Mouse (Mus musculus) neural tube, embryonic 12.5 days (tissue): ENCODE measurements around the gene Ctla4. TPM values are rescaled to one million over a fixed set of nuclear protein-coding genes. Genes with fewer than 3 reads are reported as not detected.

Experiments used
- ATAC-seq: fragments of 200-750 bp; cut with Nextera tagmentation; 2 replicates; pipeline ENCODE4 v1.8.0; 2017; ENCODE audit warnings: low read depth, mild to moderate bottlenecking, moderate TSS enrichment, moderate library complexity; ENCODE audit not compliant: low FRiP score
- H3K27ac ChIP-seq: fragments of 300-500 bp; sonication (generic); 2 replicates; pipeline ENCODE4 v1.5.1; 2016
- H3K27me3 ChIP-seq: fragments of 300-500 bp; sonication (generic); replicated peaks from 2 replicates; pipeline ENCODE4 v1.6.1; 2016; ENCODE audit warnings: mild to moderate bottlenecking
- H3K36me3 ChIP-seq: fragments of 300-500 bp; sonication (generic); 2 replicates; pipeline ENCODE4 v1.6.1; 2016; ENCODE audit warnings: mild to moderate bottlenecking
- H3K4me1 ChIP-seq: fragments of 300-500 bp; sonication (generic); 2 replicates; pipeline ENCODE4 v1.6.1; 2016
- H3K4me2 ChIP-seq: fragments of 300-500 bp; sonication (generic); replicated peaks from 2 replicates; pipeline ENCODE4 v1.6.1; 2016; ENCODE audit warnings: mild to moderate bottlenecking
- H3K4me3 ChIP-seq: fragments of 300-500 bp; sonication (generic); 2 replicates; pipeline ENCODE4 v1.5.1; 2016
- H3K9ac ChIP-seq: fragments of 300-500 bp; sonication (generic); 2 replicates; pipeline ENCODE4 v1.6.1; 2016; ENCODE audit warnings: mild to moderate bottlenecking
- H3K9me3 ChIP-seq: fragments of 300-500 bp; sonication (generic); 2 replicates; pipeline ENCODE4 v1.6.1; 2016; ENCODE audit warnings: mild to moderate bottlenecking
- WGBS: fragments of 180-500 bp; shearing (Covaris S2); methylation state at CpG from one replicate; pipeline ENCODE4 v1.1.7; 2016; 5-methylcytosine and 5-hydroxymethylcytosine counted together
- polyA plus RNA-seq: library from polyadenylated mRNA; unstranded; fragments of >200 nt; fragmentation: Nextera tagmentation; extraction: Ambion mirVana; gene quantifications from 2 replicates; pipeline ENCODE4 v1.2.1, GENCODE M21; 2016

The Ctla4 gene
- polyA plus RNA-seq, 1 experiment from 2014 or later: not detected

- ATAC-seq: no peak
These were observed 29.2 kb upstream of the Ctla4 start for GRCm38 (mm10) chr1:60857351-60858220.

DNA sequence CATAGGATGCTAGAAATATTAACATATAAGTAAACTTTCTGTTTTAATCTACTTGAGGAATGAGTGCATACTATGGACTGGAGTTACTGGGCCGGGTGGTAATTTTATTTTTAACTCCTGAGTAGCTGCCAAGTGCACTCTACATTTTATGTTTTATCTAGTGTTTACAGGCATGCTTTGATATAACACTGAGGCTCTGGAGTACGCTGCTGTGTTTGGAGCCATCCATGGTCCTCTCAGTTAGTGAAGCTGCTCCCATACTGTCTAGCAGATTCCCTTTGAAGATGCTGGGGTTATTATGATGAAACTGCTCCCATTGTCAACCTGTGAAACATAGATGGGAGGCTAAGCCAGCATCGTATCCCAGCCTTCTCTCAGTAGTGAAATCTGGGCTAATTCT is 27.6 kb upstream of the Ctla4 start:
- no peak for ATAC-seq
- no peaks in the 10 kb centered on the region for H3K27me3 ChIP-seq
- no peaks in the 10 kb centered on the region for H3K36me3 ChIP-seq
- H3K4me1 ChIP-seq: 0 out of 2 replicates have a peak, but pooled peaks cover 6% of the 10 kb centered on the region
- no peak overlapping the region for H3K4me3 ChIP-seq
- no peaks in the 10 kb centered on the region for H3K9me3 ChIP-seq
- no peak overlapping the region for H3K27ac ChIP-seq
- WGBS: 76% methylated on average over 3 of the region's 3 CpGs
- no peak overlapping the region for H3K4me2 ChIP-seq
- H3K9ac ChIP-seq: no peak overlapping the region

More at GRCm38 (mm10) chr1:60857351-60858220, 29.2 kb upstream of the Ctla4 start:
- peaks cover 4% of the 10 kb centered on the region; the same call in 1 of the 2 replicates for H3K4me1 ChIP-seq
- H3K4me2 ChIP-seq: no peak overlapping the region
- no peaks in the 10 kb centered on the region for H3K27me3 ChIP-seq
- H3K4me3 ChIP-seq: no peak overlapping the region
- H3K9me3 ChIP-seq: no peaks in the 10 kb centered on the region
- 73% methylated on average over 12 of the region's 12 CpGs for WGBS
- no peaks in the 10 kb centered on the region for H3K36me3 ChIP-seq
- H3K9ac ChIP-seq: no peak overlapping the region
- H3K27ac ChIP-seq: no peak overlapping the region

DNA sequence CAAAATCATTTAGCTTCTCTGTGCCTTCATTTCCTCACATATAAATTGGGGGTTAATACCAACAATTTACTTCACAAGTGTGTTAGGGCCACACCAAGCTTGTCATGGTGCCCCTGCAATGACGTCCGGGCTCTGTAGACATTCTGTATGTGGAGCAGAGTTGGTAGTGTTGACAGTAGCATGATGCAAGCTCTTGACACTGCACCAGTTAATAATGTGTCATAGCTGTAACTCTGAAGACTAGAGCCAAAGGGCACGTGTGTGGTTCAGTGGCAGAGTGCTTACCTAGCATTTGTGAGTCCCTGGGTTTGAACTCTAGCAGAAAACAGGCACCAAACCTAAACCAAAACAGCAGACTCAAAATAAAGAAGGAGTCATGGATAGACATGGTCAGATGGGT is 27.0 kb upstream of the Ctla4 start:
- Histone ChIP-seq H3K4me3 (no peak overlapping the region), H3K4me2 (no peak overlapping the region), H3K9ac (no peak overlapping the region), H3K36me3 (no peaks in the 10 kb centered on the region), H3K4me1 (0 out of 2 replicates have a peak, but pooled peaks cover 6% of the 10 kb centered on the region), H3K27me3 (no peaks in the 10 kb centered on the region), H3K27ac (no peak overlapping the region), H3K9me3 (no peaks in the 10 kb centered on the region)
- 82% methylated on average over 3 of the region's 3 CpGs for WGBS
- ATAC-seq: no peak

DNA sequence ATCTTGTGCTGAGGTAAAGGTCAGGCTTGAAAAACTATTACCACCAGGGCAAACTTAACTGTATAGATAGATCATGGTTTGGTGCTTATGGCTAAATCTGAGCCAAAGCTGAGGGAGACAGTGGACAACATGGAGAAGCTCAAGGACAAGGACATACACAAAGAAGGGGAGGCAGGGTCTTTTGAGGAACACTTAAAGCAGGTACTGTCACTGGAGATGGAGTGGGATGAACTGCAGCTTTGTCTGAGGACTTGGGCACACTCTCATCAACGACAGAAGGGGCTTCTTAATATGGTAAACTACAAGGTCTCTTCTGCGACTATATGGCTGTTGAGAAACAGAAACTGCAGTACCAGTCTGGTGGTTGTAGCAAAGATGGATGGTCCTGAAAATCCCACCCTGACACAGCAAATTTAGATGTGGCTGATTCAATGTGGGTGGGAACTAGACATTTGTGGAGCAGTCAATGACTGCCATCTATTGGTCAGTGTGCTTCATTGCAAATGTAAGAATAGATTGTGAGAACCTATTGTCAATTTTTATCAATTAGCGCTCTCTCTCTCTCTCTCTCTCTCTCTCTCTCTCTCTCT is 26.3 kb upstream of the Ctla4 start:
- H3K36me3 ChIP-seq: no peaks in the 10 kb centered on the region
- no peaks in the 10 kb centered on the region for H3K9me3 ChIP-seq
- H3K4me3 ChIP-seq: no peak overlapping the region
- no peak overlapping the region for H3K9ac ChIP-seq
- no peaks in the 10 kb centered on the region for H3K27me3 ChIP-seq
- H3K27ac ChIP-seq: no peak overlapping the region
- 25% methylated on average over 3 of the region's 3 CpGs for WGBS
- H3K4me1 ChIP-seq: 0 out of 2 replicates have a peak, but pooled peaks cover 6% of the 10 kb centered on the region
- peak overlapping the region; percentile 47 for H3K4me2 ChIP-seq
- peak; percentile 75 for ATAC-seq

DNA sequence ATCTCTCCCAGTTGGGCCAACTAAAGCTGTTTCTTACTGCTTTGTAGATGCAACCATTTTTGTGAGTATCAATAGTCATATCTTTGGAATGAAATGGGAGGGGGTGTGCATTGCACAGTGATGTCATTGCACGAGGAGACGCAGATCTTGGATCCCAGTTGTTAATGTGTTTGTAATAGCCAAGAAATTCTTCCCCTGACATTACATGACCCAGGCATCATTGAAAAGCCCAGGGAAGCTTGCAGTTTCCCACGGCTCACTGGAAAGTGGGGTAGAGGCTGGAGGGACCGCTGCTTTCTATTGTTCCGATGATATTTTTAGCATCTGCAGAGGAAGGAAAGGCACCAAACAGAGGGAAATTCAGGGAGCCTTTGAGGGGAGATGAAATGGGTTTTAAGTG is 25.8 kb upstream of the Ctla4 start:
- Histone ChIP-seq H3K4me1 (0 out of 2 replicates have a peak, but pooled peaks cover 6% of the 10 kb centered on the region), H3K27ac (no peak overlapping the region), H3K9me3 (no peaks in the 10 kb centered on the region), H3K36me3 (no peaks in the 10 kb centered on the region), H3K27me3 (no peaks in the 10 kb centered on the region), H3K4me2 (peak overlapping the region; percentile 47), H3K4me3 (no peak overlapping the region), H3K9ac (0 out of 2 replicates have a peak overlapping the region, but pooled peaks have one; percentile 33)
- peak; percentile 42; the same call in 1 of the 2 replicates for ATAC-seq
- WGBS: 44% methylated on average over 5 of the region's 5 CpGs

GRCm38 (mm10) chr1:60861431-60861830 is 25.4 kb upstream of the Ctla4 start:
- Histone ChIP-seq H3K4me2 (peak overlapping the region; percentile 47; the same call in 1 of the 2 replicates), H3K27ac (no peak overlapping the region), H3K4me1 (0 out of 2 replicates have a peak, but pooled peaks cover 6% of the 10 kb centered on the region), H3K36me3 (no peaks in the 10 kb centered on the region), H3K27me3 (no peaks in the 10 kb centered on the region), H3K4me3 (no peak overlapping the region), H3K9me3 (no peaks in the 10 kb centered on the region), H3K9ac (0 out of 2 replicates have a peak overlapping the region, but pooled peaks have one; percentile 33)
- no peak for ATAC-seq
- 62% methylated on average over 5 of the region's 5 CpGs for WGBS

DNA sequence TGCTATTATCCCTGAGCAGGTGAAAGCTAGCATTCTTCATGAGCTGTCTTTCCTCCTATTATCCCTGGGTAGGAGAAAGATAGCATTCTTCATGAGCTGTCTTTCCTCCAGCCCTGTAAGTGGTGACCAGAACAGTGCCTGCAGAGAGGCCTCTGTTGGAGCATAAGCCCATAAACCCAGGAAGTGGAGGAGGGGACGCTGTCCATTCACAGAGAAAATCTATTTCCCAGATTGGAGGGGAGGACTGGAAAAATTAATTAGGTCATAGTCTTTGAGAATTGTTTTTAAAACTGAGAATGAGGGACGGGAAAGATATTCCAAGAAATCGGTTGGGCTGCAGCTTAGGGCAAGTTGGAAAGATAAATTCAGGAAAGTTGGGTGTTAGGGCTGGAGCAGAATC is 24.3 kb upstream of the Ctla4 start:
- Histone ChIP-seq H3K4me1 (0 out of 2 replicates have a peak, but pooled peaks cover 6% of the 10 kb centered on the region), H3K9ac (no peak overlapping the region), H3K9me3 (no peaks in the 10 kb centered on the region), H3K4me2 (no peak overlapping the region), H3K27me3 (no peaks in the 10 kb centered on the region), H3K4me3 (no peak overlapping the region), H3K36me3 (no peaks in the 10 kb centered on the region), H3K27ac (no peak overlapping the region)
- no peak for ATAC-seq
- WGBS: 75% methylated on average over 3 of the region's 3 CpGs

DNA sequence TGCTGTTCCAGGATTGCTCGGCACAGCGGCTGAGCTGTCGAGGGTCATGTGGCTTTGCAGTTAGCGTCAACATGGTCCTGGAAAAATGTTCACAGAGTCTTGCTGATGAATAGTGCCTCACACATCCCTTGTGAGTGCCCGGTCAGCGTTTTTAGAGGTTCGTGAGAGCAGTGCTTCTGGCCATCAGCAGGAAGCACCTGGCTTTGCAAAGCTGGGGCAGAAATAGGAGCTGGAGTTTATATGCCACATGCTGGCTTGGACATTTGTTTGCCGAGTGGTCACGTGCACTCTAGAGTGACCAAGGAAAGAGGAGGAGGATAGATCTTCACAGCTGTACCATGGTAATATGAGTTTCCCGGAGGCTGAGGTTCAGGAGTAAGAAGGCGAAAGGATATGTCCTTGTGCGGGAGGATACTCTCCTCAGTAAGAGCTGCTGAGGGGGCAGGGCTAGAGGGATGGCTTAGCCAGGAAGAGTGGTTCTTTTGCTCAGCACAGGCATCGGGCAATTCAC is 23.8 kb upstream of the Ctla4 start:
- Histone ChIP-seq H3K27ac (no peak overlapping the region), H3K9ac (no peak overlapping the region), H3K27me3 (no peaks in the 10 kb centered on the region), H3K9me3 (no peaks in the 10 kb centered on the region), H3K36me3 (no peaks in the 10 kb centered on the region), H3K4me2 (no peak overlapping the region), H3K4me1 (0 out of 2 replicates have a peak, but pooled peaks cover 6% of the 10 kb centered on the region), H3K4me3 (no peak overlapping the region)
- WGBS: 52% methylated on average over 13 of the region's 13 CpGs
- ATAC-seq: no peak

- Histone ChIP-seq H3K27me3 (no peaks in the 10 kb centered on the region), H3K4me1 (0 out of 2 replicates have a peak, but pooled peaks cover 6% of the 10 kb centered on the region), H3K27ac (no peak overlapping the region), H3K4me2 (no peak overlapping the region), H3K36me3 (no peaks in the 10 kb centered on the region), H3K4me3 (no peak overlapping the region), H3K9ac (no peak overlapping the region), H3K9me3 (no peaks in the 10 kb centered on the region)
- ATAC-seq: no peak
- 79% methylated on average over 3 of the region's 3 CpGs for WGBS
These were observed 23.1 kb upstream of the Ctla4 start for GRCm38 (mm10) chr1:60863701-60864100.

GRCm38 (mm10) chr1:60865167-60865566 is 21.6 kb upstream of the Ctla4 start:
- Histone ChIP-seq H3K4me3 (no peak overlapping the region), H3K4me1 (0 out of 2 replicates have a peak, but pooled peaks cover 6% of the 10 kb centered on the region), H3K9me3 (no peaks in the 10 kb centered on the region), H3K36me3 (no peaks in the 10 kb centered on the region), H3K4me2 (no peak overlapping the region), H3K9ac (no peak overlapping the region), H3K27me3 (no peaks in the 10 kb centered on the region), H3K27ac (no peak overlapping the region)
- whole genome bisulfite sequencing: 93% methylated on average over 2 of the region's 2 CpGs
- ATAC-seq: no peak

- no peaks in the 10 kb centered on the region for H3K9me3 ChIP-seq
- H3K27me3 ChIP-seq: no peaks in the 10 kb centered on the region
- 79% methylated on average over 5 of the region's 5 CpGs for WGBS
- ATAC-seq: no peak
- no peak overlapping the region for H3K27ac ChIP-seq
- no peaks in the 10 kb centered on the region for H3K36me3 ChIP-seq
- H3K4me1 ChIP-seq: 0 out of 2 replicates have a peak, but pooled peaks cover 6% of the 10 kb centered on the region
- H3K4me3 ChIP-seq: no peak overlapping the region
- no peak overlapping the region for H3K4me2 ChIP-seq
- H3K9ac ChIP-seq: no peak overlapping the region
These were observed 20.8 kb upstream of the Ctla4 start for GRCm38 (mm10) chr1:60866043-60866442.
